Mouse (Mus musculus): ENCODE data around the gene Mex3d.

DNA sequence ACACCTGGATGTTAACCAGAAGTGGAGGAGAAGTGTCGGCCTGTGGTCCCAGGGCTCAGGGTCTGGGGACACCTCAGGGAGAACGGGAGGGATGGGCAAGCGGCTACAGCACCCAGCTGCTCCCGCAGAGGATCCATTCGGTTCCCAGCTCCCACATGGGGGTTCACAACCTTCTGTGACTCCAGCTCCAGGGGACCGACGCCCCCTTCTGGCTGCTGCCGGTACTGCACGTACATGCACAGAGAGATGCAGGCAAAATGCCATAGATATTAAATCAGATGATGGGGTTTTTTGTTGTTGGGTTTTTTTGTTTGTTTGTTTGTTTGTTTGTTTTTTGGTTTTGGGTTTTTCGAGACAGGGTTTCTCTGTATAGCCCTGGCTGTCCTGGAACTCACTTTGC is 9.7 kb downstream of the Mex3d start:
- TF ChIP-seq CTCF (IDR thresholded peaks at IDR 0.05; ENCODE audit: borderline replicate concordance, control insufficient read depth, extremely low read depth, insufficient read depth, low read length, poor library complexity) (peak; percentile 86; the same call in 1 of the 2 replicates), POLR2A (IDR thresholded peaks at IDR 0.05; ENCODE audit: control insufficient read depth, extremely low read depth, insufficient read depth, low read length, poor library complexity) (no peak)
